Mouse (Mus musculus): Measurements from ENCODE around the gene Maml2.

The Maml2 gene

GRCm38 (mm10) chr9:13297668-13298512 is at the start of gene Maml2:
TSS of gene Maml2 (plus strand) at chr9:13297957.
- in situ Hi-C loops (cut with MboI, MseI): no loop called here

- in situ Hi-C loops (cut with MboI, MseI): no loop called here
Measured at GRCm38 (mm10) chr9:13248104-13248503, 49.7 kb upstream of the Maml2 start.

- in situ Hi-C loops (cut with MboI, MseI): no loop called here
Measured at GRCm38 (mm10) chr9:13251251-13251650, 46.5 kb upstream of the Maml2 start.

- in situ Hi-C loops (cut with MboI, MseI): no loop called here
Measured at GRCm38 (mm10) chr9:13256726-13257125, 41.0 kb upstream of the Maml2 start.

- in situ Hi-C loops (cut with MboI, MseI): no loop called here
Measured at GRCm38 (mm10) chr9:13258173-13258572, 39.6 kb upstream of the Maml2 start.

GRCm38 (mm10) chr9:13260980-13261379 is 36.8 kb upstream of the Maml2 start:
- in situ Hi-C loops (cut with MboI, MseI): no loop called here

DNA sequence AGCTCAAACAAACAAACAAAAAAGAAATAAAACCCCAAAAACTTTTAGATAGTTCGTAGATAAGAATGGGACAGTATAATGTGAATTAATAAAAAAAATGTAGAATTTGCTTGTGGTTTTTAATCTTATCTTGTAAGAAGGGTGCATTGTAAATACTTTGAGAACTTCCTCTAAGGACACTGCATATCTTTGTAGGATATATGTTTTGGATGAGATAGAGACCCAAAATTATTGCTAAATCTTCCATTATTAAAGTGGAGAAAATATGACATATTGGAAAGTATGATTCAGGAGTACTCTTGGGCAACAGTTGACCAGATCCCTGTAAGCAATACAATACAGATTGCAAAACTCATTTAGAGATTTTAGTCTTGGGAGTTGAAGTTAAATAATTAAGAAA is 24.5 kb upstream of the Maml2 start:
- in situ Hi-C loops (cut with MboI, MseI): no loop called here

DNA sequence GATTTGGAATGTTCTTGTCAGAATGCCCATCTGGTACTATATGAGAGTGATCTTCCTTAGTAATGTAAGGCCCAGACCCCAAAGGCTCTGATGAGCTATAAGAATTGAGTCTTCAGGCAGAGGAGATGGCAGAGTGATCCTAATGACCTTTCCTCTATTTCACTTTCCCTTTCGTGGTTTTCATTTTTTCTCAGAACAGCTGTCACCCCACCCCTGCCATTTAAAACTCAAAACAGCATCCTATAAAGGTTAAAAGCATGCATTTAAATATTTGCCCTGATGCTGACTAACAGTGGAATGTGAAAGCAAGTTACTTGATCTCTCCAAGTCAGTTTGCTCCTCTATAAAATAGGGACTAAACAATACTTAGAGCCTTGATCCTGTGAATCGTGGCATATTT is 10.3 kb upstream of the Maml2 start:
- in situ Hi-C loops (cut with MboI, MseI): no loop called here

GRCm38 (mm10) chr9:13296274-13297121 is 1.3 kb upstream of the Maml2 start:
- in situ Hi-C loops (cut with MboI, MseI): no loop called here

- in situ Hi-C loops (cut with MboI, MseI): no loop called here
Measured at GRCm38 (mm10) chr9:13297122-13297667, 562 bp upstream of the Maml2 start.

GRCm38 (mm10) chr9:13298513-13298878 is 739 bp downstream of the Maml2 start:
- in situ Hi-C loops (cut with MboI, MseI): no loop called here

DNA sequence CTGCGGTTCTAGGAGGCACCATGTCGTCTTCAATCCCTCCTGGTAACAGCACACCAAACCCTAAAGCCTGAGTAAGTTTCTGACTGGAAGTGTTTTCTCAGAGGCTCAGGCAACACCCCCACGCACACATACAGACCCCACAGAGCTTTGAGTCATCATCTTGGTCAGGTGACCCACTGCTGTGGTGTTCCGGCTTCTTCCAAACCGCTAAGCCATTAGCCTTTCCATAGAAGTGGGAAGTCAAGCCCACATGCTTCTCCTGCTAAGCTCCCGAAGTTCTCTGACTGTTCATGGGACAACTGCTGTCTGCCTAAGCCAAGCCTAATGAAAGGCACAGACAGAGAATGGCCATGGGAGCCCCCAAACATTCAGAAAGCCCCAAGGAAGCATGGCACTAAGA is 1.4 kb downstream of the Maml2 start:
- in situ Hi-C loops (cut with MboI, MseI): no loop called here

- in situ Hi-C loops (cut with MboI, MseI): loop anchor here (25.0 kb wide), 2 partner anchors 712 to 987 kb away; partner anchors contain the start of gene Sesn3
Measured at GRCm38 (mm10) chr9:13300041-13300441, 2.3 kb downstream of the Maml2 start.

DNA sequence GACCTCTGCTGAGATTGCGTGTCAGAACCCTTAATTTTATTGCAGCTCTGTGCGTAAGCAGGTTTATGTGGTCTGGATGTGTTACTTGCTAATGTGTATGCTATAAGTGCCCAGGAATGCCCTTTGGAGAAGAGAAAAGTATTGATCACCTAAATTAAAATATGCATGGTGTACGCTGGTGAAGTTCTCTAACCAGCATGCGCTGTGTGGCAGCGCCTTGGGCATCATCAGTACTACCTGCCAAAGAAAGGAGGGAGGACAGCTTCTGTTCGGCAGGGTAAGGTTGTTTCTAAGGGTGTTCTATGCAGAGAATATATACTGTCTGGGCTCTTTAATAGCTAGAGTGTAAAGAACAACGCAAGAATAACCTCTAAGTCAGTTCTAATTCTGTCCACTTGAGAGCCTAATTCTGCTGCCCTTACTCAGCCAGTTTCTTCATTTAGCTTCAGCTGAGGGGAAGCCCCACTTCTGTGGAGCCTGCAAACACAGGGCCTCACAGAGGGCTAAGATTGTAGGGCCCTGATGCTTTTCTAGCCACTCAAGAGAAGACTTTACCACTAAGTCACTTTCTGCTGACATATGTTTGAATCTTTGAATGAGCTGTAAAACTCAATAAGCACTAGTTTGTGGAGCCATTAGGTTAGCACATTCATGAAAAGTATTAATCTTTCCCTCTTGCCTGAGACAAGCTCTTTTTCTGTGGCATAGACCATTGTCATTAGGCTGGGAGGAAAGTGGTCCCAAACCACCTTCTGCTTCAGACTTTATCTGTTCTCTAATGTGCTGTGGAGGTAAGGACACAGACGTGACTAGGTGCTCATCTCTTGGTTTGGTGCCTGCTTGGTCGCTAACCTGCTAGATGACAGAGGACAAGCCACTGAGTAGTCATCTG is 3.4 kb downstream of the Maml2 start:
- in situ Hi-C loops (cut with MboI, MseI): loop anchor here (25.0 kb wide), 2 partner anchors 711 to 986 kb away; partner anchors contain the start of gene Sesn3

GRCm38 (mm10) chr9:13302183-13302825 is 4.5 kb downstream of the Maml2 start:
- in situ Hi-C loops (cut with MboI, MseI): loop anchor here (25.0 kb wide), 2 partner anchors 710 to 985 kb away; partner anchors contain the start of gene Sesn3

- in situ Hi-C loops (cut with MboI, MseI): loop anchor here (25.0 kb wide), 2 partner anchors 709 to 984 kb away; partner anchors contain the start of gene Sesn3
Measured at GRCm38 (mm10) chr9:13303099-13303771, 5.5 kb downstream of the Maml2 start.

- in situ Hi-C loops (cut with MboI, MseI): loop anchor here (25.0 kb wide), 2 partner anchors 708 to 983 kb away; partner anchors contain the start of gene Sesn3
Measured at GRCm38 (mm10) chr9:13303976-13304375, 6.2 kb downstream of the Maml2 start.

- in situ Hi-C loops (cut with MboI, MseI): loop anchor here (25.0 kb wide), 2 partner anchors 706 to 981 kb away; partner anchors contain the start of gene Sesn3
Measured at GRCm38 (mm10) chr9:13306471-13306870, 8.7 kb downstream of the Maml2 start.

DNA sequence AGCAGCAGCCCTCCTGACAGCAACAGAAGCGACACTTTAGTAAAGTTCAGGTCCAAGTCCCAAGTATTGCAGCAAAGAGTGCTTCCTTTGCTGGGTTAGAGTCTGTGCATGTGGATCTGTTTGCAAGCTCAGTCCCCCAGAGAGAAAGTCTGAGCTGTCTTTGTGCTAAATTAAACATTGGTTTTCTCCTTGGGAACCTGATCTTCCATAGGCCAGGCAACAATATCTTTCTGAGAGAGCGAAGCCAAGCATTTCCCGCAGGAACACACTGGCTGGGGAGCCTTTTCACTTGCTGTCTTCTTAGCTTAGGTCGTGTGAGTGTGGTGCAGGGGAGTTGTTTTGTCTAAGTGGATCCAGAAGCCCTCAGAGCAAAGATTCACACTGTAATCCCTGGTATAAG is 9.5 kb downstream of the Maml2 start:
- in situ Hi-C loops (cut with MboI, MseI): loop anchor here (25.0 kb wide), 2 partner anchors 705 to 980 kb away; partner anchors contain the start of gene Sesn3

DNA sequence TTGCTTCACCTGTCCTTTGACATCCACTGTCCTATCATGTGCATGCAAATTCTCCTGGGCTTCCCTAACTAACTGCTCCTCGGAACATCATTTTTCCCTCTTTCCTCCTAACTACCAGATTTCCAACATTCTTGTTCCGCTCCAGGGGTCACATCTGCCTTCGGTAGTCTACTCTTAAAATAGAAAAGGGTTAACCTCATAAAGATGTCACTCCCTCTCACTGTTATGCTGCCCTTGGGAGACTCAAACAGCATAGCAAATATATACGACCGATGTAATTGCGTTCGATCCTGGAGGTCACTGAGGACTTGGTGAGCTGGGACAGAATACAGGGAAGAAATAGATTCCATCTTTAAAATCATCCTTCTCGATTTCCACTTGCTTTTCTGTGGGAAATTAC is 11.0 kb downstream of the Maml2 start:
- in situ Hi-C loops (cut with MboI, MseI): loop anchor here (25.0 kb wide), 2 partner anchors 704 to 979 kb away; partner anchors contain the start of gene Sesn3

Measured in regulatory T cell (primary cell).